Mouse (Mus musculus) 3134 (cell line): ENCODE measurements around the gene Ppm1f.
A peak's percentile ranks its signal among the peaks of the same experiment; 100 is the strongest.
"Not testable (repeated sequence)": the region's sequence is repeated elsewhere in the genome, so short reads cannot be mapped to it uniquely, and the experiment has no call there.

ENCODE experiments used
- DNase-seq: peaks from one replicate; pipeline ENCODE4 v3.0.0-alpha.2; 2011; ENCODE audit warnings: low spot score; ENCODE audit not compliant: insufficient read length; ENCODE audit errors: extremely low read depth

Gene Ppm1f

DNA sequence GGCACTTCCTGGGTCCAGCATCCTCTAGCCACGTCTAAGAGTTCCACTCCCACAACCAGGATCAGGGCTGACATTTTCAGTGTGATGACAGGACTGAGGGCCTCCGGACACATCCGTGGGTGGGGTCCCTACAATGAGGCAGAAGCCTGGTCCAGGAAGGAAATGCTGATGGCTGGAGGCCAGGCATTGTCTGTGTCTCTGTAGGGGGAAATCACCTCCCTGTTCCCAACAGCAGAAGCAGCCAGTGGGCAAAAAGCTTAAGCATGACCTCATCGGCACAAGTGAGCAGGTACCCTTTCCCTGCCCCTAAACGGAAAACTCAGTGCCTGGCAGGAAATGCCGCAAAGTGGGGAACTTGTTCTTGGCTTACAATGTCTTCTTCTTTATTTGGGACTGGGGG, 11.5 kb downstream of the Ppm1f start:
- no peak for DNase-seq

DNA sequence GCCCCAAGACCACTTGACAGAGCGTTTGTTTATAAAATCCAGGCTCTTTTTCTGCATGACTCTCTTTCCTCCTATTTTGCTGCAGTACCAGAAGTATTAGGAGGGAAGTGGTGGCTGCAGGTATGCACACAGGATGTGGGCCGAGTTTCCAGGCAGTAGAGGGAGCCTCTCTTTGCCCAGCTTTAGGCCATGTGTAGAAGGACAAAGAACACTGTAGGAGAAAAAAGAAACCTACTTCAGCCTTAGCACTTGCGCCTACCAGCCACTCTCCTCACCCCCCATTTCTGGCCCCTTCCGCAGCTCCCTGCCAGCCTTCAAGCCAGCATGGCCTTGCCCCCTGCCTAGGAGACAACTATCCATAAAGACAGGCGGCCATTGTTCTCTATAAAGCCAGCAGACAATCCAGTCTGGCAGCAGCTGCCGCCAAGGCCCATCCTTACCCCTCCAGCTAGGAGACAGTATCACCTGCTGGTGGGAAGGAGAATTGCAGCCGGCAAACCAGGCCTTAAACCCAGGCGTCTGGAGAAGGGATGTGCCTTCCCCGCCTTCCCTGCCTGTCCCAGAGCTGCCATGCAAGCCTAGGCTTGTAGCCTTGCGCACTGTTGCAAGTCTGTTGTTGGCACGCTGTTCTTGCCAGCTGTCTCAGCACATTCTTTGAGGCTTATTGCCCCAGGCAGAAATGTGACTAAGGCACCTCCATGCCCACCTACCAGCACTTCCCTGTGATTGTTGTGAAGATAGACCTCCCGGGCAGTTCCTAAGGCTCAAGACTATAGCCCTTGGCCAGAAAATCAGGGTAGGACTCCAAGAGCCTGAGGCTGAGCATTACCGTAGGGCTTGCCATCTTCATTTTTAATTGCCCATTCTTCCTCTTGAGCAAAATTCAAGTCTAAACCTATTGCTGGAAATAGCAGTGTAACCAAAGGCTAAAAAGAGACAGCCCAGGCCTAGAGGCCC, 15.7 kb downstream of the Ppm1f start:
- DNase-seq: peak; percentile 61

DNA sequence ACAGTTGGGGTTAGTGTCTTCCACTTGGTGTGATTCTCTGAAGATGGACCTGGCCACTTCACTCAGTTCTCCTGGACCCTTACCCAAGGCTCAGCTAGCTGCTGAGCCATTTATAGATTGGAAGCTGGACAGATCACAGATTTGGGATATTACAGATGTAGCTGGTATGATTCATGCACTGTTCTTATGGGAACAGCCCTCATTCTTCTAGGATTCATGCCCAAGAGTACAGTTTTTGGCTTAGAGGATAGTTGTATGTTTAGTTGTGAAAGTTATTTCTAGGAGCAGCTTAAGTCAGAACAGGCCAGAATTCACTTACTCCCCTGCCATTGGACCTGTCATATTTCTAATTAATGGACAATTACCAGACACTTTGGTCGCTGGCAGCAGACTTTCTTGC, 17.2 kb downstream of the Ppm1f start:
- DNase-seq: no peak

DNA sequence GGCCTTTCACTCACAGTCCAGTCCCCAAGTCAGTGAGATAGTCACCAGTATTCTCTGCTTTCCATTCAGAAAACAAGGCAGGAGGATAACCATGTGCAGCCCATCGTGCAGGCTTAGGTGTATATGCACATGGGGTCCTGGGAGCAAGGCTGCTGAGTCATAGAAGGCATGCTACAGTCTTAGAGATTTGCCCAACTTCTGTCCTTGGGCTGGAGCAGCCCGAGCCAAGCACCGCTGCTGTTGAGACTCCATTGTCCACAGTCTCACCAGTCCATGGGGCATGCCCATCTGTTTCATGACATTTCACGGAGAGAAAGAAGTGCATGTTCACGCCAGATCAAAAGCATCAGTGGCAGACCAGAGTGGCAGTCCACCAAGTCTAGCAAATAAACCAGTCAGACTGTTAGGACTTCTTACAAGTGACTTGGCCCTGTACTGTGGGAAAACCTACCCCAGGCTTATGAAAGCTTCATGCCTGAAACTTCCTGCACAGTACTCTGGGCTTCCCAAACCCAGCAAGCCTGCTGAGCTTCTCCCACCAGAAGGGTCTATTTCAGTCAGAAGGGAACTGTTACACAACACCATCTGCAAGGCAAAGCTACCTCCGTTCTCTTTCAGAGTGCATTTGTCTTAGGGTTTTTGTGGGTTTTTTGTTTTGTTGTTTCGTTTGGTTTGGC, 22.3 kb downstream of the Ppm1f start:
- DNase-seq: no peak

DNA sequence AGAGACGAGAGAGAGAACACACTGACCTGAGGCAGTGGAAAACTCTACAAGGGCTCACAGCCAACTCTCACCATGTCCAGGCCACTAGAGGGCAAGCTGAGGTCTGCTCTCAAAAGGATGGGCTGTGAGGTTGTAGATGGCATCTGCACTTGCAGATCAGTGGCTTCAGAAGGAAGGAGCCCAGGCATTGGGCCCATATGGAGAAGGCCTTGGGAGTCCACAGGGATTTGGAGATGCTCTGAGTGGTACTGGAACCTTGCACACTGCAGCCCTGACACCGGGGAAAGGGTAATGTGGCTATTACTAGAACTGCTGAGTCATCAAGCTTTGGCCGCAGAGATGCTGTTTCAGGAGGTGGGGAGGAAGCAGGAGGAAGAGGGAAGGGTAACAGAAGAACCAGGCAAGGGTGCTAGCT, 24.8 kb downstream of the Ppm1f start:
- DNase-seq: no peak

DNA sequence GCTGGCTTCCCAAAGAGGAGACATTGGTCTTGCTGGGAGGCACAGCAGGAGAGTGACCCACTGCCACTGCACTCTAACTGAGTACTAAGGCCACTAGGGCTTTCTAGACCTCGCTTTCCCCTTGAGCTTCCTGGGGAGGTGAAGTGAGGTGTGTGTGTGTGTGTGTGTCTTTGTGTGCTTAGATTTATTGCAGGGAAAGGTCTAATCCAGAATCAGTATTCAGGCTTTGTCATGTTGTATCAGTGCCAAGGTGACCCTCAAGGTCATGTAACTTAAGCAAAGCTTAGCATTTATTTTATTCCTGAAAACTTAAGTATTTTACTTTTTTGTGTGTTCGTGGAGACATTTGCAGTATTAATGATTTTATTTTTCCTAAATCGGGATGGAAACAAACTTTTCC, 28.2 kb downstream of the Ppm1f start:
- DNase-seq: no peak

DNA sequence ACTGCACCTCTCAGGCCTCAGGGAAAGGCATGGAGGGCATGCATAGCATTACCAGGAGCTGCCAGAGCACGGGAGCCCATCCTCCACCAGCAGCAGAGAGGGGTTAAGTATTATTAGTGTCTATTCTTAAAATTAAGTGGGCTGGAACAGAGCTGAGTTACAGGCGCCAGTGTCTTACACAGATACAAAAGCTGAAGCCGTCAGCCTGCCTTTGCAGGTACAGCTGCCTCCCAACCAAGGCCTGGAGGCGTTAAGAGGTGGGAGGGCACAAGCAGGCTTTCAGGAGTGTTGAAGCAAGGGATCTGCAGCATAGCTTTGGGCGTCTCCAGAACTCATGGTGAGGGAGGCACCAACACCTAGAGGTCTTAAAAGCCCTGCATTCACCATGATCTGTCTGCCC, 30.3 kb downstream of the Ppm1f start:
- no peak for DNase-seq

DNA sequence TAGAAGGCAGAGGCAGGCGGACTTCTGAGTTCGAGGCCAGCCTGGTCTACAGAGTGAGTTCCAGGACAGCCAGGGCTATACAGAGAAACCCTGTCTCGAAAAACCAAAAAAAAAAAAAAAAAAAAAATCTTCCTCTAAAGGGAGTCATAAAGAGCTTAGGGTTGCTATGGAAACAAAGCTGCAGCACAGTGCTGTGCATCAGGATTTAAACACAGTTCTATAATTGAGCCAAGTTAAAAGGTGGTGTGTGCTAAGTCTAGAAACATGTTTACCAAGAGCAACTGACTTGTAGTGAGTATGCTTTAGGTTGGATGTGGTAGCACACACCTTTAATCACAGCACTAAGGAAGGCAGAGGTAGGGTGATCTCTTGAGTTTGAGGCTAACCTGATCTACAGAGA, 32.6 kb downstream of the Ppm1f start:
- not testable (repeated sequence) for DNase-seq

DNA sequence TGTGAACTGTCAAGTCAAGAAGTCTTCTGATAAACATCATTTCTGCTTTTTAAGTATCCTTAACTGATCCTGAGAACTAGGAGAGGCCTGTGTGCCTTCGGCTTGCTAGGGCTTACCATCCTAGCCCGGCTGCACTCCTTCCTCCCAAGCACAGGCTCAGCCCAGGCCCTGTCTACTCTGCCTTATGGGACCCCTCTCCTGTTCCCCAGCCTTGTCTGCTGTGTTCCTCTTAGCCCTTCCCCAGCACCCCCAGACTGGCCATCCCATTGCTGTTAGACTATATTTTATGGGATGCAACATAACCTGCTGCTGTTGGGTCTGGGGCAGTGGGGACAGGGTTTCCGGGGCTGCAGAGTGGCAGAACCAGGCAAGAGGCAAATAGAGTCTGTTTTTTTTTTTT, 34.1 kb downstream of the Ppm1f start:
- no peak for DNase-seq

DNA sequence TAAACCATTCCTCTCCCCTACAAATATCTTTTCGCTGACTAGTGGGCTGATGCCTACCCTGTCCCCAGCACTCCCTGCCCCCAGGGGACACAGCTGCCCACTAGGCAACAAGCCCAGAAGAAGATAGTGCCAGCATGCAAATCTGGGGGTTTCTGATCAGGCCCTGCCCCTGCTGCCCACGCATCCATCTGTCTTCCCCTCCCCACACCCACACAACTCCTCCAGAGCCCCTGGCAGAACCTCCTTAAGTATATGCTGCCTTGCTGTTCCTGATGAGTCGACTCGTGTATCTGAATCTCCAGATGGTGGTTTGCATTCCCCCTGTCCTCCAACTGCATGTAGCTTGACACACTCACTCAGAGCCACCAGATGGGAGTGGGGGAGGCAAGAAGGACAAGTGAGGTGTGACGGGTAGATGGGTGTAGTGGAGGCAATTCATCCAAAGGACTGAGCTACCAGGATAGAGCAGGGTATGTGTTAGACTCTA, 34.6 kb downstream of the Ppm1f start:
- no peak for DNase-seq

DNA sequence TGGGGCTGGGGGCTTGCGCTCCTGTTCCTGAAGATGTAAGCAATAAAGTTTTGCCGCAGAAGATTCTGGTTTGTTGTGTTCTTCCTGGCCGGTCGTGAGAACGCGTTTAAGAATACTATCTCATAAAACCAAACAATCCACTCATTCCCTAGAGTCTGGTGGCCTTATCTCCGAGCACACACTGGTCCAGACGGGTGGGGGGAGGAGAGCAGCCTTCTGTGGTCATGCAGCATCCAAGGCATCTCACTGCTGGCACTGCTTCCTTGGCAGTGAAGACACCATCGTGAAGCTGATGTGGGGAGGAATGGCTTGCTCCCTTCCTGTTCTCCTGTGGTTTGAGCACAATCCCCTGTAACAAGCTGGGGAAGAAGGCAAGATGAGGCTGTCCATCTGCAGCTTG, 43.3 kb downstream of the Ppm1f start:
- DNase-seq: no peak

DNA sequence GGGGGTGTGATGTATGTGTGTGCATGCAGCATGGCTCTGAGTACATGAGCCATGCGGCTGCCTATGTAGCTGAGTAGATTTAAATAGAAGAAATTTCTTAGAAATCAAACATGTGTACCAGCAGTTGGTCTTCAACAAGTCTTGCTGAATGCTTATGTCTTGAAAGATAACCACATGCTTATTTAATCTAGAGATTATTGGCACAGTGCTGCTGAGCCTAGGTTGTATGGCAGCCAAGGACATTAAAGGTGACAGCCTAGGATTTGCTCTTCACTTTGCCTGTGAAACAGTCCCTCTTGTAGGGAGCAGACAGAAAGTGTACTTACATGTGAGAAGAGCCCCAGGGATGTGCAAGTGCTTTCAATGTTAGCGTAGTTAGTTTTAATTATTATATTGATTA, 44.8 kb downstream of the Ppm1f start:
- DNase-seq: no peak

DNA sequence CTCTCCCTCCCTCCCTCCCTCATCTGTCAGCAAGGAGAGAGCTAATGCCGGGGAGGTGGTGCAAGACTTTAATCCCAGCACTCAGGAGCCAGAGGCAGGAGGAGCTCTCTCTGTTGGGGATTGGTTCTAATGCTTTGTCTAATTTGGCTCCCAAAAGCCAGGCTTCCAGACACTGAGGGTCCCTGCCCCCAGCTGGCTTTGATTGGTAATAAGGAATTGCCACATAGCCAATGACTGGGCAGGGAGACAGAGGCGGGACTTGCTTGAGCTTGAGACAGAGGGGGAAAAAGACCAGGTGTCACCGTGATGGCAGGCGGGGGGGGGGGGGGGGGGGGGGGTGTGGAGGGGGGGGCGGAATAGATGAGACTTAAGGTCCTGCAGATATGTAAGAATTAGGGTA, 62.3 kb downstream of the Ppm1f start:
- no peak for DNase-seq

DNA sequence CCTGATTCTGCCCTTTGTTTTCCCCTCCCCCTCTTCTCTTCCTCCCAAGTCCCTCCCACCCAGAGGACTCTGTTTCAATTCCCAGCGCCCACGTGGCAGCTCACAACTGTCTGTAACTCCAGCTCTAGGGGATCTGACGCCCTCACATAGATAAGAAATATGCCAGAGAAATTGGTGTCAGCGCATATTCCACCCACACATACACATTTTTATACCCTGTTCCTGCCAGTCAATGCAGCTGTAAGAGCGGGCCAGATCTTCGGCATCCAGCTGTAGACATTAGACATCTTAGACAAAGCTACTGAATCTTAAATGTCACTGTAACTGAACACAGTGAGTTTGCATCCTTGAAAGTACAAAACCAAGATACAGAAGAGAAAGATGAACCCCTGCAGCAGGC, 63.6 kb downstream of the Ppm1f start:
- no peak for DNase-seq

DNA sequence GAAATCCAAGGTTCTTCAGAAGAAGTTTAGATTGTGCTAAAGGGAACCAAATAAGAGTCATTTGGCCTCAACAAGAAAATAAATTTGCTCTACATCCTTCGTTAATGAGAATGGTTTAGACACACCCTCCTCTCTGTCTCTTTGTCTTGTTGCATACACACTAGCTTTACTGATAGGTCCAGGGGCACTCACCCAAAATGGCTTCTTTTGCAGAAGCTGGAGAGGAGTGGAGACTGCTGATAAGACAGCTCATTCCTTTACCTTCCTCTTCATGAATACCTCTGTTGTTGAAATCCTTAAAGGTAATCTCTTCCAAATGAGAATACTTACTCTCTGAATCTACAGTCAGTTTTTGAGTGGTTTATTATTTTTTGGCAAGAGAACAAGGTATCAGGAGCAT, 68.9 kb downstream of the Ppm1f start:
- DNase-seq: no peak

DNA sequence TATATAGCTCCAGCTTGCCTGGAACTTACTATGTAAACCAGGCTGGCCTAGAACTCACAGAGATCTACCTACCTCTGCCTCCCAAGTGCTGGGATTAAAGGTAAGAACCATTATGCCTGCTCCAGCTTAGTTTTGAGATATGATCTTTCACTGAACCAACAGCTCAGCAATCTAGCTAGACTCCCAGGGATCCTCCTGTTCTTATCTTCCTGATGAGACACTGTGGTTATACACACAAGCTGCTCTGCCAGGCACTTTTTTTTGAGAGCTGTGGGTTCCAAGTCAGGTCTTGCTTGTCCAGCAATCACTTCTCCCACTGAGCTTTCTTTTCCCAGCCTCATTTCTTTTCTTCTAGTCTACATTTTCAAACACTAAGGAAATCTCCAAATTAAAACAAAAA, 70.0 kb downstream of the Ppm1f start:
- no peak for DNase-seq
